Mouse (Mus musculus) bone marrow, adult 2 months (tissue): Measurements from ENCODE around the gene Ptprg. TPM values are rescaled to one million over a fixed set of nuclear protein-coding genes. Genes with fewer than 3 reads are reported as not detected.

Source experiments
- H3K27ac ChIP-seq: fragments of 200-500 bp; 2 replicates; pipeline ENCODE4 v1.5.1; 2012; ENCODE audit warnings: low read depth, mild to moderate bottlenecking, control low read depth, inconsistent platforms, low read length; ENCODE audit not compliant: control insufficient read depth, poor library complexity, insufficient read depth
- H3K4me1 ChIP-seq: fragments of 200-500 bp; 2 replicates; pipeline ENCODE4 v1.6.1; 2011; ENCODE audit warnings: low read length; ENCODE audit not compliant: control insufficient read depth, insufficient read depth
- H3K4me3 ChIP-seq: fragments of 200-500 bp; replicated peaks from 2 replicates; pipeline ENCODE3; 2011; ENCODE audit warnings: mild to moderate bottlenecking, low read depth, low read length, control low read depth; ENCODE audit not compliant: control insufficient read depth
- CTCF ChIP-seq: fragments of 200-500 bp; IDR thresholded peaks from 2 replicates; pipeline ENCODE4 v1.5.1; 2011; ENCODE audit warnings: low read length, control low read depth; ENCODE audit not compliant: control insufficient read depth, insufficient read depth
- POLR2A ChIP-seq: fragments of 200-500 bp; IDR thresholded peaks from 2 replicates; pipeline ENCODE4 v1.6.1; 2011; ENCODE audit warnings: low read depth, mild to moderate bottlenecking, control low read depth, low read length, borderline replicate concordance; ENCODE audit not compliant: control insufficient read depth
- WGBS: fragments of 180-500 bp; shearing (Covaris S2); methylation state at CpG from one replicate; pipeline ENCODE4 v1.1.7; 2018; 5-methylcytosine and 5-hydroxymethylcytosine counted together
- polyA plus RNA-seq: library from polyadenylated mRNA; stranded (reverse); fragments of >200 nt; gene quantifications from 2 replicates; pipeline ENCODE4 v1.2.4, GENCODE M21; 2011; ENCODE audit warnings: low replicate concordance; ENCODE audit not compliant: missing spikeins, insufficient read depth, insufficient read length

Ptprg gene
- polyA plus RNA-seq, 1 experiment, result 0.27 TPM

GRCm38 (mm10) chr14:12114016-12114415 lies 560.7 kb downstream of the Ptprg start:
- Histone ChIP-seq H3K4me3 (no peak overlapping the region), H3K4me1 (no peaks in the 10 kb centered on the region), H3K27ac (no peak overlapping the region)
- no peak for TF ChIP-seq CTCF
- TF ChIP-seq POLR2A, result no peak
- WGBS, result 71% methylated on average over 6 of the region's 6 CpGs

DNA sequence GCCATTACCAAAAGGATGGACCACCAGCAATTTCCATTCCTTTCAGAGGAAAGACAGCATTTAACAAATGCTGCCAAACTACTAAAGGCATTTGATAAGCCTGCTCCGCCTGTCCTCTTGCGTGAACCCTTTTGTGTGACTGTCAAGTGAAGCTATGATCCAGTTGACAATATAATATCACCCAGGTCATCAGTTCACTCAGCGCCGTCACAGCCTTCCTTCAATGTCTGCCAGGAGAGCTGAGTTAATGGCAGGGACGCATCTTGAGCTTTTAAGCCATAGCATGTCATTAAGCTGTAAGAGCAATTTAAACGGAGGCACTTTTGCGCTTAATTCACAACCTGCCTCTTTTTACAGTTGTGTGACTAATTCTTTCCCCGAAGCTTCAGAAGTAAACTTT lies 565.9 kb downstream of the Ptprg start:
- Histone ChIP-seq H3K4me3 (no peak overlapping the region), H3K4me1 (no peaks in the 10 kb centered on the region), H3K27ac (no peak overlapping the region)
- 81% methylated on average over 8 of the region's 8 CpGs for WGBS
- TF ChIP-seq POLR2A (no peak), CTCF (no peak)

DNA sequence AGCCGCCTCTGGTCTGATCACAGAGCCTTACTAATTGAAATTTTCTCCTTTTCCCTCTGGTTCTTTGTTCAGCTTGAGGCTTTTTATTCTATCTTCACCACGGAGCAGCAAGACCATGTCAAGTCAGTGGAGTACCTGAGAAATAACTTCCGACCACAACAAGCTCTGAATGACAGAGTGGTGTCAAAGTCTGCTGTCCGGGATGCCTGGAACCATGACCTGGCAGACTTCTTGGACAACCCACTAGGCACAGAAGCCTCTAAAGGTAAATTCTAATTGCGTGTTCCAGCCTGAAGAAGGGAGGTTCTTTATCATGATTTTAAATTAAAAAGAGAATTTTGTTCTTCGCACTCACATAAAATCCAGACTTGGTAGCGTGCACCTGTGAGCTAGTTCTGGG lies 568.6 kb downstream of the Ptprg start:
- TF ChIP-seq POLR2A, result no peak
- TF ChIP-seq CTCF, result no peak
- WGBS, result 84% methylated on average over 7 of the region's 7 CpGs
- H3K27ac ChIP-seq, result no peak overlapping the region
- no peaks in the 10 kb centered on the region for H3K4me1 ChIP-seq
- no peak overlapping the region for H3K4me3 ChIP-seq

DNA sequence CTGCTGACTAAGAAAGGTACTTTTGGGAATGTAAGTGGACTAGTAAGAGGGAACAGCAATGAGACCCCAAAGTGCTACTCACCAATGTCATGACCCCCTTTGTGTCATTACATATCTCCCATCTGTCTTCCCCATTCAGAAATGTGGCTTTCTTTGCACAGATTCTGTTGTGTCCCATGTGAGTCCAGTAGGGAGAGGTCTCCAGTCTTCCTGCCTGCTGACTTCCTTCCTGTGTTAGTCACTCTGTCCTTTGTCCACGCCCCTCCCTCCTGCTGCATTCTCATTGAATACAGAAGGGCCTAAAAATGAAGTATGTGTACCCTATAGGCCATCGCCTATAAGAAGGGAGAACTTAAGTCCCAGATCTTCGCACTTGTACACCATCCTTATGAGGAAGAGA lies 571.4 kb downstream of the Ptprg start:
- 73% methylated on average over 3 of the region's 3 CpGs for WGBS
- Histone ChIP-seq H3K4me1 (no peaks in the 10 kb centered on the region), H3K27ac (no peak overlapping the region), H3K4me3 (no peak overlapping the region)
- no peak for TF ChIP-seq POLR2A
- no peak for TF ChIP-seq CTCF

- H3K27ac ChIP-seq, result no peak overlapping the region
- TF ChIP-seq CTCF (no peak), POLR2A (no peak)
- no peak overlapping the region for H3K4me3 ChIP-seq
- H3K4me1 ChIP-seq, result no peaks in the 10 kb centered on the region
- WGBS, result 77% methylated on average over 3 of the region's 3 CpGs
These were observed 574.6 kb downstream of the Ptprg start for GRCm38 (mm10) chr14:12127951-12128350.

DNA sequence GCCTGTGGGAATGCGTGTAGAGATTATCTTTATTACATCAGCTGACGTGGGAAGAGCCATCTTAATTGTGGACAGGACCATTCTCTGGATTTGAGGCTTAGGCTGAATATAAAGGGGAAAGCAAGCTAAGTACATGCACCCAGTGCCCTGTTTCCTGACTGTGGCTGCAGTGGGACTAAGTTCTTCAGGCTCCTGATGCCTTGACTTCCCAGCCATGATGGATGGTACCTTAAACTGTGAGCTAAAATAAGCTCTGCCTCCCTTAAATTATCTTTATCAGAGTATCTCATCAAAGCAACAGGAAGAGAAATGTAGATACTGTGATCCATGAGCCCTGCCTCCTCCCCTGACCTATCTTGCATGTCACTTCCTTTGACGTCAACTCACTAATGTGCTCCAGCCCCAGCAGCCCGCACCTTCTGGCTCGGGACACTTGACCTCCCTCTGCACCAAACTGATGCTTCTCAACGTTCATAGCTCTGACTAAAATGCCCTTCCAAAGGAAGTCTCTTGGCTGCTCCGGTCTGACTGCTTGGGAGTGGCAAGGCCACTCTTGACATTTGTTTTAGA lies 578.8 kb downstream of the Ptprg start:
- H3K4me1 ChIP-seq, result no peaks in the 10 kb centered on the region
- H3K4me3 ChIP-seq, result no peak overlapping the region
- no peak overlapping the region for H3K27ac ChIP-seq
- TF ChIP-seq POLR2A (no peak), CTCF (no peak)
- 58% methylated on average over 7 of the region's 7 CpGs for WGBS

DNA sequence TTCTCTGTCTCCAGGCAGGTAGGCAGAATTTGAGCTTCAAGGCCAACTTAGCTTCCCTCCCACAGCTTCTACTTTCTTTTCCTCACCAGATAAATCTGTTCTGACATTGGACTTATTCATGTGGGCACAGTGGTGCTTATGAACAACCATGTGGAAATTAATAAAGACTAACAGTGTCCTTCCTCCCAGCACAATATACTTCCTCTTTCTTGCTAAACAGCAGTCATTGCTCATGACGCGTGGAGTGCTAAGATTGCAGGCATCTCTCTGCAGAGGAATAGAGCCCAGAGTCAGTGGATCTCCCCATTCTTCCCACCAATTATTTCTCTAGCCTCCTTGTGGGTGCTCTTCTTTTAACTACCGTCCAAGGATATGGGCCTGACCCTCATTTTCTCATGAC lies 579.8 kb downstream of the Ptprg start:
- Histone ChIP-seq H3K27ac (no peak overlapping the region), H3K4me1 (no peaks in the 10 kb centered on the region), H3K4me3 (no peak overlapping the region)
- WGBS, result 6% methylated on average over 3 of the region's 3 CpGs
- TF ChIP-seq CTCF (no peak), POLR2A (no peak)

- Histone ChIP-seq H3K4me1 (no peaks in the 10 kb centered on the region), H3K27ac (no peak overlapping the region), H3K4me3 (no peak overlapping the region)
- 82% methylated on average over 4 of the region's 4 CpGs for WGBS
- TF ChIP-seq POLR2A (no peak), CTCF (no peak)
These were observed 581.2 kb downstream of the Ptprg start for GRCm38 (mm10) chr14:12134504-12134903.

DNA sequence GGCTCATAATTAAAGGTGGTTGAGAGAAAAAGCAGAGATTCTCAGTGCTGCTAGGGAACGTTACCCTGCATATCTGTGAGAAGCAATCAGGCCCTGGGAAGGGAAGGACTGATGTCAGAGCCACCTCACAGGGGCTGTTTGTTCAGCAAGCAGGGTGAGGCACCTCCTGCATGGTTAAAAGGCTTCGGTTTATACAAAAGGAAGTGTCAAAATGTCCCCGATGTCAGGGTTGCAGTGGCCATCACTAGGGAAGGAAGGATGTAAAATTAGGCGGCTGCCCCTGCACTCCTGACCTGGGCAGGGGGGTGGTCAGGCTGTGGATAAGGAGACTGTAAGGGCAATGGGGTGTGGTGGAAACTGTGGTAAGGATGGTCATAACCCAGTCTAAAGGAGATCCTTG lies 583.2 kb downstream of the Ptprg start:
- Histone ChIP-seq H3K4me1 (no peaks in the 10 kb centered on the region), H3K4me3 (no peak overlapping the region), H3K27ac (no peak overlapping the region)
- WGBS, result 31% methylated on average over 4 of the region's 4 CpGs
- no peak for TF ChIP-seq CTCF

GRCm38 (mm10) chr14:12139643-12140481 lies 586.5 kb downstream of the Ptprg start:
- WGBS, result 43% methylated on average over 18 of the region's 18 CpGs
- H3K4me1 ChIP-seq, result no peaks in the 10 kb centered on the region
- H3K4me3 ChIP-seq, result no peak overlapping the region
- TF ChIP-seq POLR2A (no peak), CTCF (no peak)
- H3K27ac ChIP-seq, result no peak overlapping the region
